Mouse (Mus musculus) neural tube, embryonic 14.5 days (tissue): ENCODE results near the gene Chn1. TPM values are rescaled to one million over a fixed set of nuclear protein-coding genes. Genes with fewer than 3 reads are reported as not detected.

Source experiments
- ATAC-seq: fragments of 200-750 bp; cut with Nextera tagmentation; 2 replicates; pipeline ENCODE4 v1.8.0; 2017; ENCODE audit warnings: low read depth, mild to moderate bottlenecking, moderate TSS enrichment, moderate library complexity
- H3K27ac ChIP-seq: fragments of 300-500 bp; sonication (generic); 2 replicates; pipeline ENCODE4 v1.5.1; 2014; ENCODE audit warnings: low read depth, mild to moderate bottlenecking, control low read depth, low read length, moderate library complexity, mixed read lengths
- H3K27me3 ChIP-seq: fragments of 300-500 bp; sonication (generic); 2 replicates; pipeline ENCODE4 v1.6.1; 2014; ENCODE audit warnings: low read length; ENCODE audit not compliant: control insufficient read depth, insufficient read depth
- H3K36me3 ChIP-seq: fragments of 300-500 bp; sonication (generic); 2 replicates; pipeline ENCODE4 v1.6.1; 2014; ENCODE audit warnings: low read length, mixed read lengths; ENCODE audit not compliant: control insufficient read depth, insufficient read depth
- H3K4me1 ChIP-seq: fragments of 300-500 bp; sonication (generic); 2 replicates; pipeline ENCODE4 v1.6.1; 2014; ENCODE audit warnings: low read length; ENCODE audit not compliant: control insufficient read depth, insufficient read depth
- H3K4me2 ChIP-seq: fragments of 300-500 bp; sonication (generic); 2 replicates; pipeline ENCODE4 v1.6.1; 2014; ENCODE audit warnings: mild to moderate bottlenecking, low read depth, low read length, control low read depth
- H3K4me3 ChIP-seq: fragments of 300-500 bp; sonication (generic); 2 replicates; pipeline ENCODE4 v1.5.1; 2014; ENCODE audit warnings: low read depth, low read length, control low read depth, mixed read lengths
- H3K9ac ChIP-seq: fragments of 300-500 bp; sonication (generic); replicated peaks from 2 replicates; pipeline ENCODE4 v1.6.1; 2014; ENCODE audit warnings: low read depth, mild to moderate bottlenecking, control low read depth, low read length, mixed read lengths
- H3K9me3 ChIP-seq: fragments of 300-500 bp; sonication (generic); 2 replicates; pipeline ENCODE4 v1.6.1; 2016; ENCODE audit warnings: low read length; ENCODE audit not compliant: control insufficient read depth
- WGBS: fragments of 180-500 bp; shearing (Covaris S2); extraction: QIAGEN DNeasy Blood & Tissue Kit; methylation state at CpG from one replicate; pipeline ENCODE4 v1.1.7; 2014; 5-methylcytosine and 5-hydroxymethylcytosine counted together
- polyA plus RNA-seq: library from polyadenylated mRNA; unstranded; fragments of >200 nt; fragmentation: Nextera tagmentation; extraction: Ambion mirVana; gene quantifications from 2 replicates; pipeline ENCODE4 v1.2.1, GENCODE M21; 2014

Chn1 gene
- polyA plus RNA-seq, 1 experiment from 2014 or later: 124 TPM

- H3K27me3 ChIP-seq: no peaks in the 10 kb centered on the region
- no peak overlapping the region for H3K4me3 ChIP-seq
- no peak overlapping the region for H3K9ac ChIP-seq
- H3K27ac ChIP-seq: no peak overlapping the region
- 0 out of 2 replicates have a peak, but pooled peaks cover 3% of the 10 kb centered on the region for H3K4me1 ChIP-seq
- no peak overlapping the region for H3K4me2 ChIP-seq
- no peaks in the 10 kb centered on the region for H3K36me3 ChIP-seq
- no peak for ATAC-seq
- no peaks in the 10 kb centered on the region for H3K9me3 ChIP-seq
- 85% methylated on average over 7 of the region's 7 CpGs for WGBS
These were observed 15.2 kb downstream of the Chn1 start for GRCm38 (mm10) chr2:73759899-73760298.

DNA sequence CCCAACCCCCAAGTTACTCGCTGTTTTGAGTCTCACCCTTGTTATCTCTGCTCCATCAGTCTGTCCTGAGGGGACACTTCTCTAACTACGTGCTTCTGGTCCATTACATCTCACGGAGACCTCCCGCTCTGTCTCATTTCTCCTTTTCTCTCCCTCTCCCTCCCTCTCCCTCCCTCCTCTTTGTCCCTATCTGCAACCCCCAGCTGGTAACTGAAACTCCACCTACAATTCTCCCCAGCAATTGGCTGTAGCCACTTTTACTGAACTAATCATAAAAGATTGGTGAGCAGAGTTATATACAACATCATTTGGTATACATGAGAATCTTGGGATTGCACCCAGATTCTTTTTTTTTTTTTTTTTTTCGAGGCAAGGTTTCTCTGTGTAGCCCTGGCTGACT lies 16.1 kb downstream of the Chn1 start:
- Histone ChIP-seq H3K9me3 (no peaks in the 10 kb centered on the region), H3K27me3 (no peaks in the 10 kb centered on the region), H3K27ac (no peak overlapping the region), H3K4me3 (no peak overlapping the region), H3K4me2 (no peak overlapping the region), H3K36me3 (no peaks in the 10 kb centered on the region), H3K9ac (no peak overlapping the region), H3K4me1 (no peaks in the 10 kb centered on the region)
- ATAC-seq: no peak
- 82% methylated on average over 5 of the region's 5 CpGs for WGBS

GRCm38 (mm10) chr2:73747297-73747696 lies 27.8 kb downstream of the Chn1 start:
- H3K4me3 ChIP-seq: no peak overlapping the region
- H3K9me3 ChIP-seq: no peaks in the 10 kb centered on the region
- no peak overlapping the region for H3K4me2 ChIP-seq
- H3K27ac ChIP-seq: no peak overlapping the region
- WGBS: 90% methylated on average over 1 of the region's 1 CpGs
- H3K27me3 ChIP-seq: no peaks in the 10 kb centered on the region
- no peaks in the 10 kb centered on the region for H3K4me1 ChIP-seq
- no peak for ATAC-seq
- no peak overlapping the region for H3K9ac ChIP-seq
- no peaks in the 10 kb centered on the region for H3K36me3 ChIP-seq

DNA sequence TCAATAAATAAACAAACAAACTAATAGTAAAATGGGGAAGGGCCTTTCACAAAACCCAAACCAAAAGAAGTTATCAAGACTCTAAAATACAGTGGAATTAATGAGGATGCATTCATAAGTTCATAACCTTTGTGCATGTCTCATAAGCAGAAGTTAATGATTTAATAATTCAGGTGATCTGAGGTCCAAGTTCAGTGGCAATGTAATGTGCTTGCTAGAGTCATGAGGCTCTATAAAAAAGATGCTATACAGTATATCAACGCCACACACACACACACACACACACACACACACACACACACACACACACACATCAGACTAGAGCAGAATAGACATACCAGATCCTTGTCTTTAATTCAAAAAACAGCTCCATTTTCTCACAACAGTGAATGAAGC lies 28.8 kb downstream of the Chn1 start:
- Histone ChIP-seq H3K4me3 (no peak overlapping the region), H3K4me2 (no peak overlapping the region), H3K9me3 (no peaks in the 10 kb centered on the region), H3K9ac (no peak overlapping the region), H3K27ac (no peak overlapping the region), H3K36me3 (no peaks in the 10 kb centered on the region), H3K4me1 (no peaks in the 10 kb centered on the region), H3K27me3 (no peaks in the 10 kb centered on the region)
- WGBS: 100% methylated on average over 1 of the region's 1 CpGs
- ATAC-seq: no peak

DNA sequence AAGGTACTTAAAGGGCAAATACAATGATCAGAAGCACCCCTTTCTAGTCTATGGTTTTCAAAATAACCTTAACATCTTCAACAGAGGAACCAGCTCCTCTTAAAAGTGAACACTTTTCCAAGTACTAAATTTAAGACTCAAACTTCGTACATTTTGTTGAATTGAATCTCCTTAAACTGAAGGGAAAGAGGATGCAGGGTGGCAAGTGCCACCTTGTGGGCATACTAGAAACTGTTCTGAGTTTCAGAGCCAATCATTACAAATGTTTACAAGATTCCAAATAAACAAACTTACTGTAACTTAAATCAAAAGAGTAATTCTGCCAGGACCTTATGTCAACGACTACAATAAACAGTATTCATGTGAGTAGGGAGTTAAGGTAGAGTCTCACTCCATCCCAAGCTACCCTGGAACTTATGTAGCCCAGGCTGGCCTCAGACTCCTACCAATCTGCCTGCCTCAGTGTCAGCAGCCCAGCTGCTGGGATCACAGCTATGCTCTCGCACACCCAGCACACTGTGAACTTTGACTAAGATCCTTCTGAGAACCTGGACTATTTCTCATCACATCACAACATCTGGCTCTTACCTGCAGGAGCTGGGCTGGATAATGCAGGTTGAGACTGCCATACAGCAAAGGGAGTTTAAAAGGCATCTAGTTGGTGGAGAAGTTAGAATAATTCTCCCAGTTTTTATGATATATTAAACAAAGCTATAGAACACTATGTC lies 29.3 kb downstream of the Chn1 start:
- Histone ChIP-seq H3K9me3 (no peaks in the 10 kb centered on the region), H3K4me3 (no peak overlapping the region), H3K27me3 (no peaks in the 10 kb centered on the region), H3K9ac (no peak overlapping the region), H3K4me2 (no peak overlapping the region), H3K36me3 (no peaks in the 10 kb centered on the region), H3K4me1 (no peaks in the 10 kb centered on the region), H3K27ac (no peak overlapping the region)
- no peak for ATAC-seq
- 71% methylated on average over 3 of the region's 3 CpGs for WGBS

GRCm38 (mm10) chr2:73741286-73741685 lies 33.9 kb downstream of the Chn1 start:
- Histone ChIP-seq H3K27me3 (no peaks in the 10 kb centered on the region), H3K4me2 (no peak overlapping the region), H3K9ac (no peak overlapping the region), H3K4me1 (no peaks in the 10 kb centered on the region), H3K4me3 (no peak overlapping the region), H3K36me3 (no peaks in the 10 kb centered on the region), H3K27ac (no peak overlapping the region), H3K9me3 (no peaks in the 10 kb centered on the region)
- WGBS: 91% methylated on average over 3 of the region's 3 CpGs
- ATAC-seq: no peak

DNA sequence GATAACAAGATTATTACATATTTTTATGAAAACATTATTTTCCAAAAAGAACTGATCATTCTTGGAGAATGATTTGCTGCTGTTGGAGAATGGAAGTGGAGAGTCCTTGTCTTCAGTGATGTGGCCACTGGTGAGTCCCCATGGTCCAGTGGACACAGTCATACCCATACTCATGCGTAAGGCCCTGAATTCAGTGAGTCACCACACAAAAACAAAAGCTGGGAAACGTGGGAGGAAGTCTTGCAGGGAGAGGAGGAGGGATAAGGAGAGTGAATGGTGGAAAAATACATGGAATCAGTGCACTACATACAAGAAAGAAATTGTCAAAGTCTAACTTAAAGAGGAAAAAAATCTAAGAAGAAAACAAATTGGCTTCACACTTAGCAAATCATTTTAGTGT lies 47.3 kb downstream of the Chn1 start:
- Histone ChIP-seq H3K9me3 (no peaks in the 10 kb centered on the region), H3K36me3 (no peaks in the 10 kb centered on the region), H3K4me3 (no peak overlapping the region), H3K4me1 (0 out of 2 replicates have a peak, but pooled peaks cover 4% of the 10 kb centered on the region), H3K4me2 (no peak overlapping the region), H3K27ac (no peak overlapping the region), H3K27me3 (no peaks in the 10 kb centered on the region), H3K9ac (no peak overlapping the region)
- ATAC-seq: no peak
- WGBS: 77% methylated on average over 2 of the region's 2 CpGs

DNA sequence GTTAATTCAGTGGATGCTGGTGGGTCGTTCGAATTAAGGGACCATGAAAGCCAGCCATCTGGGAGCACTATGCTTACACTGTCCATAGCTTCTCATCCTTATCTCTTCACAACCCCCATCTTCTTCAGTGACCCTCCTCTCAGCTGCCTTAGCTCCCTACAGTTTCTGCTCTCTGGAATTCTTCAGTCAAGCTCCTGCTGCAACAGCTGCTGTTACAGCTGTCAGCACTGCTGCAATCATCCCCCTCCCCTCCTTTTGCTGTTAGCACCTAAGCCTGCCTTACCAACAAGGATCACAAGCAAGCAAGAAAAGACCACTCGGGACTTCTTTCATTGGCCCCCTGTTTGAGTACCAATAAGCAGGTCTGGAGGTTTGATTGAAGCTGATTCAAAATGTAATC lies 50.2 kb downstream of the Chn1 start:
- no peak overlapping the region for H3K4me3 ChIP-seq
- H3K36me3 ChIP-seq: no peaks in the 10 kb centered on the region
- no peak overlapping the region for H3K9ac ChIP-seq
- no peak overlapping the region for H3K4me2 ChIP-seq
- no peak overlapping the region for H3K27ac ChIP-seq
- H3K27me3 ChIP-seq: no peaks in the 10 kb centered on the region
- no peaks in the 10 kb centered on the region for H3K9me3 ChIP-seq
- no peak for ATAC-seq
- peaks cover 8% of the 10 kb centered on the region; the same call in 1 of the 2 replicates for H3K4me1 ChIP-seq
- WGBS: 78% methylated on average over 3 of the region's 3 CpGs

DNA sequence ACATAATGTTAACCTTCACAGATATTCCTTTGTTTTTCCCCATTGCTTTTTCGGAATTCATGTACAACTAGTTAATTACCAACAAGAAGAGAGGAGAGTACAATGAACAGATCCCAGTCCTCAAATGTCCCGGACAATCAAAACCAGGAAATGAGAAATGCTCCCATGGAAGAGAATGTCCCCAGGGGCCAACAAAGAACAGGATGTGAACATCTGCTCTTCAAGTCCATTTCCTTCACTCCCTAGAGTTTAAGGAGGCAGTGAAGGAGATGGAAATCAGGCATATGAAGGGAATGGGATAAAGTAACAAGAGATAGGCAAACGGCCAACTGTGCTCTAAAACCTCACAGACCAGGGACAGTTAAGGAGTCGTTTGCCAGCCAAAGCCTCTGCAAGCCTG lies 53.3 kb downstream of the Chn1 start:
- ATAC-seq: no peak
- H3K27me3 ChIP-seq: no peaks in the 10 kb centered on the region
- H3K4me1 ChIP-seq: peaks cover 8% of the 10 kb centered on the region; the same call in 1 of the 2 replicates
- H3K9me3 ChIP-seq: no peaks in the 10 kb centered on the region
- no peaks in the 10 kb centered on the region for H3K36me3 ChIP-seq
- H3K4me2 ChIP-seq: no peak overlapping the region
- no peak overlapping the region for H3K4me3 ChIP-seq
- 25% methylated on average over 4 of the region's 4 CpGs for WGBS
- no peak overlapping the region for H3K9ac ChIP-seq
- no peak overlapping the region for H3K27ac ChIP-seq
